Mouse (Mus musculus): Measurements from ENCODE around the gene 2900011O08Rik.

GRCm38 (mm10) chr16:14055271-14055670, 68.9 kb downstream of the 2900011O08Rik start:
- TF ChIP-seq TAL1 (IDR thresholded peaks at IDR 0.05; ENCODE audit: low read length) (no peak), GATA1 (IDR thresholded peaks at IDR 0.05; ENCODE audit: low read length) (no peak)

Data from erythroblast, embryonic 14.5 days (primary cell).